Mouse (Mus musculus) heart, adult 18-20 months (tissue): ENCODE results near the gene Cspg5. TPM values are rescaled to one million over a fixed set of nuclear protein-coding genes. Genes with fewer than 3 reads are reported as not detected.

Experiments used
- DNase-seq, 2 experiments: peaks; one replicate each; pipeline ENCODE4 v3.0.0; 2021 to 2022; ENCODE audit warnings: mixed read lengths in 1 of 2
- total RNA-seq, 2 experiments: library from RNA; stranded (reverse); gene quantifications; 2 replicates each; pipeline ENCODE4 v1.2.3; 2021

Gene Cspg5
- total RNA-seq, 2 experiments from 2014 or later, result 0.39 TPM; not detected in 1

DNA sequence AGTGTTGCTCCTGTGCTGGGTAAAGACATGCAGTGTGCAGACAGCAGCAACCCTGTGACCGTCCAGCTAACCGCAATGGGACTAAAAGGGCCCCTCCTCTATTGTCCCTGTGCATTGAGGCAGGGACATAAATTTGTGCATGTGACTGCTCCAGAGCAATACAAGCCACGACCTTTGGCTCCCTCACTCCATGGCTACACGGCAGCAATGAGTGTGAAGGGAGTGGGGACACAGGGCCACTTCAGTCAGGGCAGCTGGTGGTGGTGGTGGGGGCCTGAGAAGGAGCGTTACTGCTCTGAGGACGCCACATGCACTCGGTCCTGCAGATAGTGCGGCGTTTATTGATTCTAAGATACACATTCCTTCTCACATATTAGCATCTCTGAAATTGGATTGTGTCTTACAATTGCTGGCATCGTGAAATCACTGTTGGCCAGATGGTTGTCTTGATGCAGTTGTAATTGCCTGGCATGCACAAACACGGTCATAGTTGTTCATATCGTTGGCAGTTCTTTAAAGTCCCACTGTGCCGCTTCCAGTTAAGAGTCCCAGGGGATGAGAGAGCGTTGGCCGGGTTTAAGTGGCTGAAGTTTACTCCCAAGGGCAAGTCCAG is 11.9 kb downstream of the Cspg5 start:
- DNase-seq, result no peak

DNA sequence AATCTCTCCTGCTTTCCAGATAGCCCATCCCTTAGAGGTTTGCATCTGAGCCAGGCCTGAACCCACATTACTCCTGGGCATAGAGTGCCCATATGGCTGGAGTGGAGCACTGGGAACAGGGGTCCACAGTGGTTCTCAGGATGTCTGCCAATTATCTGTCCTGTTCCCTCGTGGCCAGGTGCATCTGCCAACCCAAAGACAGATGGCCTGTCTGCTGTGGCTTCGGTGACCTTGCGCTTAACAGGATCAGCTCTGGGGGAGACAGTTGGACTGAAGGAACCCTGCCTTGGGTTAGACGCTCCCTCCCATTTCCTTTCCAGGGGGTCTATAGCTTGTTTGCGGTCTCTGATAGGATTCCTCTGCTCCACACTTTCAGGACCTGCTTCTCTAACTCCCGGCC is 15.1 kb downstream of the Cspg5 start:
- no peak for DNase-seq

DNA sequence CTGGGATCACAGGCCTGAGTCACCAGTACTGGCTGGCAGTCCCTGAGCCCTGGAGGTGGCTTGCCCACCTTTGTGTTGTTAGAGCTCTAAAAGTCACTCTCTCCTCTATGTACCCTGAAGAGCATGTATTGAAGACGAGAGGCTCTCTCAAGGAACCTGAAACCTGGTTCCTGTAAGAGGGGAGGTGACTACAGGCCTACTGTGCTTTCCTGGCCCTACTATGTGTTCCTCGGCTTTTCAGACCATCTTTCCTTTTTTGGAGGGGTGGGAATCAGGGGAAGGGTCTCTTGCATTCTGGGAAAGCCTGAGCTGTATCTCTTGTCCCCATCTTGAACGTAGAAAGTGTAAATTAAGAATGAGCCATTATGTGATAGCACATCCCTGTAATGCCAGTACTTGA is 15.5 kb downstream of the Cspg5 start:
- DNase-seq, result no peak

DNA sequence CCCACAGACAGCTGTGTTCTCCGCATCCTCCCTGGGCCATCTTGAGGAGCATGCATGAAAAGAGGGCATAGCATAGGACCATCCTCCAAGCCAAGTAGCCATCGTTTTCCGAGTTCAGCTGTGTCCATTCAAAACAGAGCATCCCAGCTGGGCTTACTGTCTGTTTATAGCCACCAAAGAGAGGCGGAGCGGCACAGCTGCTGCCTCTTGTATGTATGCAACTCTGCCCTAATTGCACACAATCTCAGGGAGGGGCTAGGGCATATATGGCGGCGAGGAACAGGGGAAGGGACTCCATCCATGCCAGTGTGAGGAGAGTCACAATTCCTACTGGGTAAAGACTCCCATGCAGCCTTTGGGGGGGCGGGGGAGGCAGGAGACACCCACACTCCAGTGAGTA is 19.6 kb downstream of the Cspg5 start:
- DNase-seq, result no peak

DNA sequence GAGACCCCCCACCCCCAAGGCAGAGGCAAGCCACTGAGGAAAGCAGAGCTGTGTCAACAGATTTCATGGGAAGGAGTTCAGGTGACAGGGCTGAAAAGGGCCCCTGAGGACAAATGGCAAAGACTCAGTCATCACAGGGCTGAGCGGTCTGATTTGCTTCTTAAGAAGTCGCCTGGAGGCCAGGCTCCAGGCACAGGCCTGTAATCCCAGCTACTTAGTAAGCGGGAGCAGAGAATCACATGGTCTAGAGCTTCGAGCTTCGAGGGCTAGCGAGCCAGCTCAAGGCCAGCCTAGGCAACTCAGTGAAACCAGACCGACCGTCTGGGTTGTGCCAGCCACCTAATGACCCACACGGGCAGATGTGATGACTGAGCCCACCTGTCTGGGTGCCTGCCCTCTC is 21.4 kb downstream of the Cspg5 start:
- DNase-seq, result no peak

DNA sequence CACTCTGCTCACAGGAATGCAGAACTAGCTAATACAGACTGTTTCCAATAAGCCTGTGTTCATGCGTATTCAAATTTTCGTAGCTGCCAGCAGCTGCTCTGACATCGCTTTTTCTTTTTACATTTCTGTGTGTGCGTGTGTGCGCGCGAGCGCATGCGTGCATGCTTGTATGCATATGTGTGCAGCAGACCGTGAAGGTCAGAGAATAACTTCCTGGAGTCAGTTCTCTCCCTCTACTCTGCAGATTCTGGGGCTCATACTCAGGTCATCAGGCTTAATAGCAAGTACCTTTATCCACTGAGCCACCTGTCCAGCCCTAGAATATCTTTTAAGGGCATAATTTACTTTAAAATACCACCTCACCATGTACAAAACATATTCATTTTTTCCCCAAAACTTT is 24.8 kb downstream of the Cspg5 start:
- DNase-seq, result no peak

DNA sequence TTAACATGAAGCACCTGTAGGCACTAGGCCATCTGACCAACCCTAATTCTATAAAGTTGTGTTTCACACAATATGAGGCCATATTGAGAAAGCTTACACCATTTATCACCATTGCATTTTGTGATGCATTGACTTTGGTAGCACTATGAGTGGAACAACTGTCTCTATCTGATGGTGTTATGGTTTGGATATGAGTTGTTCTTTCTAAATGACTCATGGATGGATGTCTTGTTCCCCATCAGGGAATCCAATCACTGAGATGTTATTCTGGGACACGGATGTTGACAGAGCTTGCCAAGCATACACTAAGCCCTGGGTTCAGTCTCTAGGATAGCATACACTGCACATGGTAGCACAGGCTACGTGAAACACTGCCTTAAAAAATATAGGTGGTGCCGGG is 28.7 kb downstream of the Cspg5 start:
- no peak for DNase-seq

DNA sequence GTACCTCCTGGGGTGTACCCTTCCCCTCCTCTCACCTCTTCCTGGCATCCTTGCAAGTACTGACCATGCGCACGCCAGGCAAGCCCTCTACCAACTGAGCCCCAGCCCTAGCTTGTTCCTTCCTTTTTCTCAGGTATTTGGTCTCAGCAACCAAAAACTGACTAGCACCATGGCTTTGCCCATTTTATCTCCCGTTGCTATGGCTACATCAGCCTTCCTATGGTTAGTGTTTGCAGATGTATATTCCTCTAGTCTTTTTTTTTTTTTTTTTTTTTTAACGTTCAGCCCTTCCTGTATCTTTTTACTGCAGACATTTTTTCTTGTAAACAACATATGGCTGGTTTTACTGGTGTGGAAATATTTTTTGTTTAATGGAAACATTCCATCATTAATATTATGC is 29.9 kb downstream of the Cspg5 start:
- no peak for DNase-seq

DNA sequence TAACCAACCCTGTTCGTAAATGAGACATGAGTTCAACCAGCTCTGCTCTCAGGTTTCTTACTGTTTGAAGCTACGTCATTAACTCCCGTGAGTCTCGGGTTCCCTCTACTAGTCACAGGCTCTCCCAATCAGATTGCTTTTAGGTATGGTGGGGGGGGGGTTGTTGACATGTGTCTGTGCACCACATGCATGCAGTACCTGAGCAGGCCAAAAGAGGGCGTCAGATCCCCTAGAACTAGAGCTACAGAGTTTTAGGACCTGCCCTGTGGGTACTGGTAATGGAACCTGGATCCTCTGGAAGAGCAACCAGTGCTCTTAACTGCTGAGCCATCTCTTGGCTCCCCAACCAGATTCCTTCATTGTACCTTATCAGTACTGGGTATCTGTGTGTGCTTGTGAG is 32.3 kb downstream of the Cspg5 start:
- DNase-seq, result no peak

DNA sequence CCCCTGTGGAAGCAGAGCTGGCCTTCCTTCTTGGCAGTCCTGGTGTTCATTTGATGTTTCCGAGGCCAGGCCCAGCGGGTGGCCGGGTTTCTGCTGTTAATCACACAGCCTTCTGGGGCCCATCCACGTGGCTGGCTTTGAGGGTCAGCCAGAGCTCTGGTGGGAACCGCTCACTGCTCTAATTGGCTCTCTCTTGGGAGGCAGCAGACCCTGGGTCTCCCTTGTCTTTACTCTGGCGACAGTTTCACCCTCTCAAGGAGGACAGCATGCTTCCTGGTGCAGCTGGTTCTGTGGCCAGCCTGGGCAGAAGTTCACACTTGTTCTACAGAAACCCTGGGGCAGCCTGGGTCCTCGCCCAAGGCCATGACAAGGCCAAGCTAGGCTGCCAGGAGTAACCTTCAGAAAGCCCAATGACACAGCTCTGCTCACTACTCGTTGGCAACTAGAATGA is 33.9 kb downstream of the Cspg5 start:
- DNase-seq, result no peak

DNA sequence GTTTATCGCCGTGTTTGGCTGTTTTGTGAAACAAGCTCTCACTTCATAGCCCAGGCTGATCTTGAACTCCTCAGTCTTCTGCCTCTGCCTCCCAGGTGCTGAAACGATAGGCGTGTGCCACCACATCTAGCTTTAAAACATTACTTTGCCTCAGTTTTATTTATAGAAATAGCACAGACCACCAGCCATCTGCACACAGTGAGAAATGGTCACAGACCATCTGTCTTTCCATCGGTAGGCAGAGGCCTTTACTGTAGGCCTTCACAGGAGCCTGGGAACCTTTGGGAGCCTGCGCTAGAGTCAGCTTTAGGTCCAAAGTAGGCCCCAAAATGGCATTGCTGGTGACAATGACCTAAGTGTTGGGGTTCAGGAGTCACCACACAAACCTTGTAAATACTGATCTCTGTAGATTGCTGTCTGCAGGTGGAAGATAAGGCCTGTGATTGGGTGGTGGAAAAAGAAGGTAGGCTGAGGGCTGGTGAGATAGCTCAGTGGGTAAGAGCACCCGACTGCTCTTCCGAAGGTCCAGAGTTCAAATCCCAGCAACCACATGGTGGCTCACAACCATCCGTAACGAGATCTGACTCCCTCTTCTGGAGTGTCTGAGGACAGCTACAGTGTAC is 40.6 kb downstream of the Cspg5 start:
- no peak for DNase-seq

DNA sequence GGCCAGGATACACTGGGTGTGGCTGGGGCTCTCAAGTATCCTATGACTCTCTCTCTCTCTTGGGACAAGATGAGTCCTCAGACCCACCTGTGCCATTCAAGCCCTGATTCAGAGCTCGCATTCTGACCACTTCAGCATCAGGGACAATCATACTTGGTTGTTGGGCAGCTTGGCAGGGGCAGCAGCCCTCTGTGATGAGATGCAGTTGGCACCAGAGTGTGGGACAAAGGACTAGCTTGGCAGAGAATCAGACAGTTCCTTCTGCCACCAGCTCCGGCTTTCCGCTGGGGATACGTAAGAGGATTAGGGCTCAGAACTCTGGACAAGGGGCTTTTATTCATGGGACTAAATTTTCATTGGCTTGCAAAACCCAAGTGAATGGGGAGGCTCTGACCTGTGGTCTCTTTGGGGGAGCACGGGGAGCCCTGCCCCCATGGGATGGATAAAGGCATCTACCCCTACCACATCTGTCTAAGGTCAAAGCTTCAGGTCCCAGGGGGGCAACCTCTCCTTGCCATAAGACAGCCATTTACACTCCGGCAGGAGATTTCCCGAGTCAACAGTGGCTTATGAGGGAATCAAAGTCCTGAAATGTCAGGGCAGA is 43.8 kb downstream of the Cspg5 start:
- DNase-seq, result no peak

DNA sequence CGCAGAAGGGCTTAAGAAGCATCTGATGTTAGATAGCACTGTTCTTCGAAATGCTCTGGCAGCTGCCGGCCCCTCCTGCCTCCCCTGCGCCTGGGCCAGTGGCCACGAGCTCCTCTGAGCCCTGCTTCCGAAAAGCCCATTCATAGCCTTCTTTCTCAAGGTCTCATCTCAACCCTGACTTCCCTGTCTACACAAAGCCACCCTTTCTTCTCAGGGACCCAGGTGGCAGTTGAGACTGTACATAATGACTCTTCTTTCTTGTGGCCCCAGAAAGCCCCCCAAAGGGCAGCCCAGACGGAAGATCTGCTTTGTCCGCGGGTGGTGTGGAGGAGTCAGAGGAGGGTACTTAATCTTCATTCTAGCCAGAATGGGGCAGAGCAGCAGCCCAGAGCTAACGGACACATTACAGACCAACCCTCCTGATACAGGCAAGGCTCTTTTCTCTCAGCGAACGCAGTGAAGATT is 49.7 kb downstream of the Cspg5 start:
- DNase-seq, result no peak

DNA sequence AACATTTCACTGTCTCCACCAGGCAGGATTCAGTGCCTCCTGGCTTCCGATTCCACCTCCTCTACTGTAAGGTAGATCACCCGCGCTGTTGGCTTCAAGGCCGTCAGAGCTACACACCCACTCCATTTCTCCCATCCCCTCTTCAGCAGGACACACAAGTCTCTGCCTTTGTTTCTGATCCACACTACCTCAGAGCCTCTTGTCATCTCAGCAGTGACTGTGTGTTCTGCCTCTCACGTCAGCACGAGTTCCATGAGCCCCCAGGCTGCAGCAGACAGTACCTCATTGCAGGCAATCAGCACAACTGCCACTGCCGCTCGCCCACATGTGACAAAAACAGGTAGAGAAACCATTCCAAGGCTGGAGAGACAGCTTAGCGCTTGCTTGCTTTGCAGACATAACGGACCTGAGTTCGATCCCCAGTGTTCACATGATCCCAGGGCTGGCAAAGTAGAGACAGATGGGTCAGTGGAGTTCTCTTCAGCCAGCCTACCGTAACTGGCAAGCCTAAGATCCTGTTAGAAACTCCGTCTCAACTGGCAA is 50.4 kb downstream of the Cspg5 start:
- DNase-seq, result no peak

DNA sequence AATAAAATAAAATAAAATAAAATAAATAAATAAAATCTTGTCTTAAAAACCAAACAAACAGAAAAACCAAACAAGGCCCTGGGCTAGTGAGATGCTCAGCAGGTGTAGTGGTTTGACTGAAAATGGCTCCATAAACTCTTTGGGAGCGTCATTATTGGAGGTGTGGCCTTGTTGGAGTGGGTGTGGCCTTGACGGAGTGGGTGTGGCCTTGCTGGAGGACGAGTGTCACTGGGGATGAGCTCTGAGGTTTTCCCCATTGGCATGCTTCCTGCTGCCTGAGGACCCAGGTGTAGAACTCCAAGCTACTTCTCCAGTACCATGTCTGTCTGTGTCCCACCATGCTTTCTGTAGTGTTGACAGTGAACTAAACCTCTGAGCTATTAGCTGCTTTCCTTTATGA is 51.2 kb downstream of the Cspg5 start:
- no peak for DNase-seq

DNA sequence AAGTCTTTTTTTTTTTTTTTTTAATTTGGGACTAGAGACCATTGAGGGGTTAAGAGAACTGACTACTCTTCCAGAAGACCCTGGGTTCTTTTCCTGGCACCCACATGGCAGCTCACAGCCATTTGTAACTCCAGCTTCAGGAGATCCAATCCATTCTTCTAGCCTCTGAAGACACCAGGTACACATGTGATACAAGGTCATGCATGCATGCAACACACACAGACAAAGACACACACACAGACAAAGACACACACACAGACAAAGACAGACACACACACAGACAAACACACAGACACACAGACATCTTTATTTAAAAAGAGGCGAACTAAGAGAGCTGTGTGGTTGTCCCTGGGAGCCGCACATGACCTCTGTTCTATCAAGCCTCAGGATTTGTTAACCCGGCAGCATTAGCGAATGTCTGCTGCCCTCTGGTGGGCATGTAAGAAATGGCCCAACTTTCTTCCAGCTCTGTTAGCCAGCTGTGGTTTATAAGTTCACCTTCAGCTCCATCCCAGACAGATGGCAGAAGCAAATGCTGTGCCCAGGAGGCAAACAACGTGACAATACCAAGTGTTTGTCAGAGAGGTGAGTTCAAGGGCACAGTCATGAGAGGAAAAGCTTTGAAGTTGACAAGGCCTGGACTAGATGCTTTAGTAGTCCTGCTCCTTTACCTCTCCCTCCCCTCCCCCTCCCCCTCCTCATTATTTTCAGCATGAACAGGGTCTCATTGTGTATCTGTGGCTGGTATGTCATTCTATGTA is 53.5 kb downstream of the Cspg5 start:
- DNase-seq, result peak; percentile 67 to 90

DNA sequence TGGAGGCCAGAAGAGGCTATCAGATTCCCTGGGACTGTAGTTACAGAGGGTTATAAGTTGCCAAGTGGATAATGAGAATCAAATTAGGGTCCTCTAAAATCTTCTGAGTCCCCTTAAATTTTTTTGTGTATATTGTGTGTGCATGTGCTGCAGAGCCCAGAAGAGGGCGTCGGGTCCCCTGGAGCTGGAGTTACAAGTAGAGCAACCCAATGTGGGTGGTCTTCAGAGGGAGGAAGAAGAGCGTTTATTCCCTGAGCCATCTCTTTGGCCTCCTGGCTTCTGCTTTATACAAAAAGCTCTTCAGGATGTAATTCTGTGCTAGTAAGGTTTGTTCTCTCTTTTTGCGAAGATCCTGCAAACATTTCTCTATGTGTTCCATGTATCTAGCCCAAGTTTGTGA is 60.9 kb downstream of the Cspg5 start:
- peak in 1 of 2 experiments; percentile 4 for DNase-seq

DNA sequence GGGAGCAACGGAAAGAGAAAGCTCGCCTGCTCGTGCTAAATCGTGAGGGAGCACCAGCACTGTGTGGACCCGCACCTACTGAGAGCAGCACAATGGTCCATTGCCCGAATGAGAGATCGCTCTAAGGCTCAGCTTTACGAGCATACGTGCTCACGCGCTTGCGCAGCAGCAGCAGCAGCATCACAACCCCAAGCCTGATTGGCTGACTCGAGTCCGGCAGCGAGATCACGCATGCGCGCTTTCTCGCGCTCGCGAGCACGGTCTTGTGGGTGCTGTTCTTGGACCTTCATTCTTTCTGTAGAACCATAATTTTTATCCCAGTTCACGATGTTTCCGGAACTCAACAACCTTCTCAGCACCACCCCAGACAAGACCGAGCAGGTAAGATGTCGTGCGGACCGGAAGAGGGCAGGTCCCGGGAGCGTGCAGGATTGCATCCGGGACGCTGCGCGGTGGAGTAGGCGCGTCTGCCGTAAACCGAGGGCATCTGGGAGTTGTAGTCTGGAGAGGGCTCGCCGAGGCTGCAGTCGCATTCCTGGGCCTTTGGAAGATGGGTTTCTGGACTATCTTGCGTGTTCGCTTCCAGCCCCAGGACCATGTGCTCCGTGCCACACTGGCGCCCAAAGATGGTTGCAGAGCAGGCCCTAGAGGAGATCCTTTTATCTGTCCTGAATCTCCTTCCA is 61.5 kb downstream of the Cspg5 start, which contains the start of gene Elp6:
Gene Elp6, plus strand, starts transcription at position 205 of the 683 bp plus-strand sequence.
- peak; percentile 95 to 96 for DNase-seq

DNA sequence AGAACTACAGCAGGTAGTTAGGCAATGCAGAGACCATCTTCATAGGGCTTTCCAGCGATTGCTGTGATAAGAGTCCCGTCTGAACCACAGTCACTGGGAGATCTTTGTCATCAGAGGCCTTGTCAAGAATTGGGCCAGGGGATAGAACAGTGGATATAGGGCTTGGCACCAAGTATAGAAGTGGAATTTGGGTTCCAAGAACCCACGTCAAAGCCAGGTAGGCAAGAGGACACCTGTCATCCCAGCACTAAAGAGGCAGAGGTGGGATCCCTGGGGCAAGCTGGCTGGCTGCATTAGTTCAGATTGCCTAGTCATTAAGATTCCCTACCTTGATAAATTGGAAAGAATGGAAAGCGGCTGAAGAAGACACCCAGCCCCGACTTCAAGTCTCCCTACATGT is 62.8 kb downstream of the Cspg5 start:
- no peak for DNase-seq
